Mouse (Mus musculus) heart, adult 8-10 months (tissue): ENCODE measurements around the gene Mmd2. TPM values are rescaled to one million over a fixed set of nuclear protein-coding genes. Genes with fewer than 3 reads are reported as not detected.

Experiments used
- DNase-seq: peaks from one replicate; pipeline ENCODE4 v3.0.0; 2022; ENCODE audit warnings: low spot score
- total RNA-seq, 4 experiments: library from RNA; stranded (reverse); gene quantifications; 2 replicates each; pipeline ENCODE4 v1.2.4; 2022

The Mmd2 gene
- total RNA-seq, 4 experiments from 2014 or later: 0.08 to 0.50 (median 0.28) TPM; not detected in 1

DNA sequence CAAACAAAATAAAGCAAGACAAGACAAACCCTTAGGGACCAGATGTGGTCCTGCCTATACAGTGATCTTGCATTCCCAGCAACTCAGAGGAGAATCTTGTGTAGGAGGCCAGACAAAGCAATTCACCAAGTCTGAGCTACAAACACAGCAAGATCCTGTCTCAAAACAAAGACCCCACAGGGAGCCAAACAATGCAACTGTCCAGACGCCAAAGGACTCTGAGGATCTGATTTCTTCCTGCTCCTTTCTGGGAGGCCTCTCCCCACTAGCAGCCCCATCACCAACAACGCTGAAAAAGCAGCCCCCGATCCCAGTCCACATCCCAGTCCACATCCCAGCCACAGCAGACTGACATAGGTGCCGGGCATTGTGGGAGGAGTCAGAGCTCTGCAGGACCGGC is 62.3 kb downstream of the Mmd2 start:
- DNase-seq: no peak

DNA sequence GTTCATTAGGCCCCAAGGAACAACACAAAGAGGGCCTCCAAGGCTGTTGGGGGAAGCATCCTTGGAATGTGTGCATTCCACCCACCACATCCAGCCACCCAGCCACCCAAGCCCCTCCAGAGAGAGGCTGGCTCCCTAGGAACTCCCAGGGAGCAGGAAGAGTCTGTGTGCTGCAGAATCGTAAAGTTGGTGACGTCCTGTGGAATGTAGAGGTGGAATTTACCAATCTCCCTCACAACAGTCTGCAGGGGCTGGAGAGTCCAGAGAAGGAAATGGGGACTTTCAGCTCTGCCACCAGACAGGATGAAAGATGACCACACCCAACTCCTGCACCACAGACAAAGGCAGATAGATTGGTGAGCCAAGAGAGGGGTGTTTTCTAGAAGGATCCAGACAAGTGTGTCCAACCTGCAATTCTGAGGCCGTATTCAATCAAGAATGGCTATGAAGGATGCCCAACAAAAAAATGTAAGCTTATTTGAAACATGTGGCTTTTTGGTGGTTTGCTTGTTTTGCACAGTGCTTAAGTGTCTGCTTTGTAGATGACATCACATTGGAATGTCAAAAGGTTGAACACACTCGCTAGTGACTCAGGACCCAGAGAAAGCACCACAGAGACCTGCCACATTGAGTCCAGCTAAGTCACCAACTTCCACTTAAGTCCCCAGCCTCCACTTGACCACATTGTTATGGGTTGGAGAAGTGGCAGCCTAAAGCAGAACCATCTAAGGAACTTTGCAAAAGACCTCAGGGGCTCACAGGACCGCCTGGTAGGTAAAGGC is 63.4 kb downstream of the Mmd2 start:
- DNase-seq: no peak

DNA sequence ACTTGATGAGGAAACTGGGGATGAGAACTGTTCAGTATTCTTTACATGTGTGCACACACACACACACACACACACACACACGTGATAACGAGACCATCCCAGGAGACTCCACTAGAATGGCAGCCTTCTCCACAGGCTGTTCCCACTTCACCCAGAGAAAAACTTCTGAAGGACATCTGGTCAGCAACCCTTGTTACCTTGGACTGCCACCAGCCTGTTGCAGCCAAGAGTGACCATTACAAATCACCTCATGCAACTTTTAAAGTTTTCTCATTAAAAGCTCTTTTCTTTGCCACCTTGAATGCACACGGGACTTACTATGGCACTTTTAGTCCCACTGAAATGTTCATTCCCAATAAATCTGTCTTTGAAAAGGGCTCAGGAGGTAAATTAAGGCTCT is 71.3 kb downstream of the Mmd2 start:
- DNase-seq: no peak

DNA sequence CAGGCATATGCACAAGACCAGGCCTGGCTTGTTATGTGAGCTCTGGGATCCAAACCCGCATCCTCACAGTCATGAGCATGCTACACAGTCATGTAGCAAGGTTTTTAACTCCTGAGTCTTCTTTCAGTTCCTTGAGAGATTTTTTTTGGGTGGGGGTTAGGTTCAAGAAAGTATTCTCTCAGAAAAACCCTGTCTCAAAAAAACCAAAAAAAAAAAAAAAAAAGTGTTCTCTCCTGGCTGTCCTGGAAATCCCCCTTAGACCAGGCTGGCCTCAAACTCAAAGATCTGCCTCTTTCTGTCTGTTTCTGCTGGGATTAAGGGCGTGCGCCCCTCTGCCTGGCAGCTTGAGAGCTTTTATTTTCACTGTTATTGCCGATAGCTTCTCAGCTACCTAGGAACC is 73.2 kb downstream of the Mmd2 start:
- no peak for DNase-seq

DNA sequence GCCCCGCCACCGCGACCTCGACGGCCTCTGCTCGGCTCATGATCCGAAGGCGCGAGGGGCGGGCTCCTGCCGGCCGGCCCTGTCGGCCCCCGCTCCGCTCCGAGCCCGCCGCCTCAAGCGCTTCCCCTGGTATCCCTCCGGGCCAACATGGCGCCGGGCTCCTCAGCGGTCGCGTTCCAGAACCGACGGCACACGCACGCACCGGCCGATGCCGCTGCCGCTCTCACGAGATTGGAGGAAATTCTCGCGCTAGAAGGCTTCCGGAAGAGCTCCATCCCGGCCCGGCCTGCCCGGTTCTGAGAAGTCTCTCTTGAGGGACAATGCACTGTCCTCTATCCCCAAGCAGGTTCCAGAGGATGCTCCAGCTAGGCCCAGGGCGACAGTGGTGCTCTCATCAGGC is 78.7 kb downstream of the Mmd2 start, which contains the start of gene Papolb:
Gene Papolb (minus strand): TSS at position 162 of the 400 bp plus-strand sequence.
- DNase-seq: no peak

DNA sequence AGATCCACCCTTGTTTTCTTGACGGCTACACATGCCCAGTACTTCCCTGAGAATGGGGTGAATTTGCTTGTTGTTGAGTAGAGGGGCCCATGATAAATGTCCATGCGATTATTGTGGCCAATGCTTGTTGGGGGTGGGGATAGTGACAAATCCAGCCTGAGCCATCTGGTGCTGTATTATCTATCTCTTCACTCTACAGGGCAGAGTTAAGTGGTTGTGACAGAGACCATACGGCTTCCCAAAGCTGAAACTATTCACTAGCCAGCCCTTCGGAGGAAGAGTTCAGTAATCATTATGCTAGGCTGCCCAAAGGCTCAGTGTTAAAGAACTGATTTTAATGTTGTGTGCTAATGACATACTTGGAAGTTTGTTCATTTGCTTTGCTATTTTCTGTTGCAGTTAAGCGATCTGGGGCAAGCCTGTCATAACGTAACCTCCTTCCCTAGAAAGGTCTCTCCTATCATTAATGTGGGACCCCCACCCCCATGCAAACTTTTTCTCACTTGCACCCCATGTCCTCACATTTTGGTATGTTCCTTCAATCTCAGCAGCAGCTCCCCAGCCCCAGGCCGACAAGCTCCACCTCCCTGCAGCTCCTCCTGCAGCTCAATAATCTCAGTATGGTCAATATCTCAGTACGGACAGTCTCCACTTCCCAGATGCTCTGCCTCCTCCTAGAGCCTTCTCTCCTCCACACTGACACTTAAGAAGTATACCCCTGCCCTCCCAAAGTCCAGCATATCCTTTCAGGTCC is 83.7 kb downstream of the Mmd2 start:
- DNase-seq: no peak

DNA sequence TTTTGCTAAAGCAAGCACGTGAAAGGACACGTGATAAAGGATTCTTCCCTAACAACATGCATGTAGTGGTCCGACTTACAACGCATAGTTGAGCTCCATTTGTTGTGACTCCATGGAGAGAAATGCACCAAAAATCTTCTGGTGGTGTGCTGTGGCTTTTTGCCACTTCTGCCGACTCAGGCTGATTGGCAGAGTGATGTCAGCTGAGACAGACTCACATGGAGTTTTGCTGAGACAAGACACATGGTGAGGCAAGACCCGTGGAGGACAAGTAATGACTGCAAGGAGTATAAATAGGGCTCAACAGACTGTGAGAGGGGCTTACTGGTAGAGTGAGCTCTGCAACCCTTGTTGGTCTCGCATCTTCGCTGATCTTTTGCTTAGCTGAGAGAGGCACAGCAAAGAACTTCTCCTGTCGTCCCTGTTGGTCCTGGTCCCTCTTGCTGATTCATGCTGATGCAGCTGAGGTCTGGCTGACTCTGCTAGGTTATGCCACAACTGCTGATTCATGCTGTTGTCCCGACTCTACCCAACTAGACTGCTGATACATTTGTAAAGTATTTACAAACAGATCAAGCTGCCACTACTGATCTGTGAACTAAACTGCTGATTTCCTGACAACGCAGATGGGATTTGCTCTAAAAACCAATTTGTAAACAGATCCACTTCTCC is 87.3 kb downstream of the Mmd2 start:
- no peak for DNase-seq

DNA sequence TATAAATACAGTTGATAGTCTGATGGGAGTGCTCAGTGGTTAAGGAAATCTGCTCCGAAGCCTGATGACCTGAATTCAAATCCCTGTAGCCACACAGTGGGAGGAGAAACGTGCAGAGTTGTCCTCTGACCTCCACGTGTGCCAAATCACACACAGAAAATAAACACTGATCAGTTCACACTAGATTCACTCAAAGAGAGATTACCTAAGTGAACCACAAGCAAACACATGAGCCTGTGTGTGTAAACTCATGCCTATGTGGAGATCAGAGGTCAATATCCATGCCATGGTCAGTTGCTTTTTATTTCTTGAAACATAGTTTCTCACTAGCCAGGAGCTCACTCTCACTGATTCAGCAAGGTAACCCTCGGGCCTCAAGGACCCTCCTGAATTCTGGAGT is 88.2 kb downstream of the Mmd2 start:
- DNase-seq: no peak

DNA sequence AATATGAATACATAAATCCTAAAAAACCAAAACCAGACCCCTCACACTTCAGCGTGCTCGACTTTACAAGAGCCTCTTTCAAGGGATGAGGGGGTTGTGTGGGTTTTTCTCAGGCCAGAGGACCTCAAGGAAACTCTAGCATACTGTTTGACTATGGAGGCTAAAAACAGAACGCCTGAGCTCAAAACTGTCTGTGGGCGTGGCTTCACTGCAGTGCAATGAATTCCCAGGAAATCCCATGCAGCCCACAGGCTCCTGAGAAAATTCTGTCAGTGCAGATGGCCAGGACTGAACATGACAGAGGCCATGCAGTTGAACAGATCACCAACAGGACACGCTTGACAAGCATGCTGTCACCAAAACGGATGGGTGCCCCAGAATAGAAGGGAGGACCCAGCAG is 89.6 kb downstream of the Mmd2 start:
- DNase-seq: no peak

Other genes starting within 250 kb of the Mmd2 start
- 10 to 100 TPM; 11.8 to 16.0 (median 14.2) TPM for gene Foxk1, start 207.3 kb downstream of the Mmd2 start, total RNA-seq
- 1 to 10 TPM; 4.5 to 8.3 (median 7.1) TPM for gene Ap5z1, start 144.9 kb downstream of the Mmd2 start, total RNA-seq
- under 1 TPM in 3 of 4 experiments, not detected in 1; 0.06 to 0.16 (median 0.06) TPM for gene Papolb, start 78.7 kb downstream of the Mmd2 start, total RNA-seq
- gene Radil, start 57.7 kb downstream of the Mmd2 start, total RNA-seq: 1 to 10 TPM; 1.2 to 2.3 (median 1.8) TPM
- 10 to 100 TPM; 35.6 to 39.5 (median 36.9) TPM for gene Wipi2, start 18.9 kb upstream of the Mmd2 start, total RNA-seq
- under 1 TPM; 0.22 to 0.40 (median 0.27) TPM for gene Slc29a4, start 83.7 kb upstream of the Mmd2 start, total RNA-seq
- gene Tnrc18, start 208.9 kb upstream of the Mmd2 start, total RNA-seq: 10 to 100 TPM; 48.6 to 59.7 (median 55.0) TPM